Mouse (Mus musculus): Measurements from ENCODE around the gene Ccdc39.

Gene Ccdc39

DNA sequence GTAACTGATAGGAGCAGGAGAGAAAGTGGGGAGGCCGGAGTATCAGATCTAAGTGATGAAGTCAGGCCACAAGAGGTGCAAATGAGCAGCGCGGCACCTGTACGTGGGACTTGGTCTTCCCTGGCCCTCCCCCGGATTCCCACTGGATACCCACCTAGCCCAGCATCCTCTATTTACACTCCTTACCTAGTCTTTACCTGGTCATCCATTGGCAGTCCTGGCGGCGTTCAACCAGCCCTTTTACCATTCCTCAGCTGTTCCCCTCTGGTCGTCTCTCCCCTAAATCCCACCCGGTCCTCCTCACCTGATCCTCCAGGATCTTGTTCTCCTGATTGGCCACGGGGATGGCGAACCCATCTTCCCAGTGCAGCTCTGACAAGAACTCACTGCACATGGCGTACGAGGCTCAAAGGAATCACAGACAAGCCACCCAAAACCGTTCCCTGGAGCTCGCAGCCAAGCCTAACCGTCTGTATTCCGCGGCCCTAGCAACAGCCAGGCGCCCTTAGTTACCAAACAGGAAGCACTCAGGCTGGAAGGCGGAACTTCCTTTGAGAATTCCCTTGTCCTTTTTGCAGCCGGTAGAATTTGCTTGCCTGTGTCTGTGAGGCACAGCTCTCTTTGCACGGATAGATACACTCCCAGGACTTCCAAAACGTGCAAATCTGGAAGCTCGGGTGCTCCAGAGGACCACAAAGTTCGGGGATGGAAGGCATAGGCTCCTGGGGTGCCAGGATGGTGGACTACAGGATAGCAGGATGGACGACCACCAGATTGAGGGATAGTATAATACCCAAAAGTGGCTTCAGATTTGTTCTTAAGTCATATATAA lies at the start of gene Ccdc39:
TSS of gene Ccdc39 (minus strand) at position 510 of the 832 bp plus-strand sequence.
- peak; percentile 26 to 59 for DNase-seq (ENCODE audit: low spot score in 2 of 2)

GRCm38 (mm10) chr3:33893433-33893832 lies 49.3 kb upstream of the Ccdc39 start:
- DNase-seq (ENCODE audit: low spot score in 2 of 2) = no peak

- DNase-seq (ENCODE audit: low spot score in 2 of 2) = no peak
These were observed 43.3 kb upstream of the Ccdc39 start for GRCm38 (mm10) chr3:33887438-33887837.

DNA sequence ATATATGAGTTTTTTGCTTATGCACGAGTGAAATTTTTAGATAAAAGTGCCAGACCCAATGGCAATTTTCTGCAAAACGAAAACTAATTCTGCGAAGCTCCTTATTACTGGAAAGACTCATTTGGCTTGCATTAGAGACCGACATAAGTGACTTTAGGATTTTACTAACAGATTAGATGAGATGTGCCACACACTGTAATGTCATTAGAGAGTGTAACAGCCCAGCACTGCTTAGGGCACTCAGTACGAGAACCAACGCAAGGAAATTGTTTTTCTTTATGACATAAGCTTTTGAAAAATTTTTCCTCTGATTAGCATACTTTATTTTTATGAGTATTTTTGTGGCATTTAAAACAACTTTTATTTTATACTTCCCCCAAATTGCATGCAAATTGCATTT lies 39.0 kb upstream of the Ccdc39 start:
- no peak for DNase-seq (ENCODE audit: low spot score in 2 of 2)

DNA sequence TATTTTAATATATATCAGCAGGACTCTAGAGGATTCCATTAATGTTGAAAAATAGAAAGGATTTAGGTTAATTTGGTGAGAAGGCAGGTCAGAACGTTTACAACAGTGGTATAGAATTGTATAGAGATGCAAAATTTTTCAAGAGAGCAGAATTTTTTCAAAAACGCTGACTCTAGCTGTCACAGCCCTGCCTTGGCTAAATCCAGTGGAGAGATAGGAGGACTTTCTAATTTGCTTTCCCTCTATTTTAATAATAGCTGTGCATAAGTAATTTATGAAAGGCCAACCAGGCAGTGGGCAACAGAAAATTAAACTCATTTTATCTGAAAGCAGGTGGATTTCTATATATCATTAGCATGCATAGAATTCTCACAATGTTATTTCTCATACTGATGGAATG lies 38.6 kb upstream of the Ccdc39 start:
- no peak for DNase-seq (ENCODE audit: low spot score in 2 of 2)

GRCm38 (mm10) chr3:33878661-33879060 lies 34.6 kb upstream of the Ccdc39 start:
- no peak for DNase-seq (ENCODE audit: low spot score in 2 of 2)

GRCm38 (mm10) chr3:33874456-33875286 lies 30.6 kb upstream of the Ccdc39 start:
- DNase-seq (ENCODE audit: low spot score in 2 of 2) = no peak

- DNase-seq (ENCODE audit: low spot score in 2 of 2) = no peak
These were observed 29.7 kb upstream of the Ccdc39 start for GRCm38 (mm10) chr3:33873837-33874236.

GRCm38 (mm10) chr3:33873366-33873765 lies 29.3 kb upstream of the Ccdc39 start:
- no peak for DNase-seq (ENCODE audit: low spot score in 2 of 2)

GRCm38 (mm10) chr3:33864000-33864540 lies 20.0 kb upstream of the Ccdc39 start:
- no peak for DNase-seq (ENCODE audit: low spot score in 2 of 2)

GRCm38 (mm10) chr3:33858939-33859338 lies 14.8 kb upstream of the Ccdc39 start:
- no peak for DNase-seq (ENCODE audit: low spot score in 2 of 2)

DNA sequence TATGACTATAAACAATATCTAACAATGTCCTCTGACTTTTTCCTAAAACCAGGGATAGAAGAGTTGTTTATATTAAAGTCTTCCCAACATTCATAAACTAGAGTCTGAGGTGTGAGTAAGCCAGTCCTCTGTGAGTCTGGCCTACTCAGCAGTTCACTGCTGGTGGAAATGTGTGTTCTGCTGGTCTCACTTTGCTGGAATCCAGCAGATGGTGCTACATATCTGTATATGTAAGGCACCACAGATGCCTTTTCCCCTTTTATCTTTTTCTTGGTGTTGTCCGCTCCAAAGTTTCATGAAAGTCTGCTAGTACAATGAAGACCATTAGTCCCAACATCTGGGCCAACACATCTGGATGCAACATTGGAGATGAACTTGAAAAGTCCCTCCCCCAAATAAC lies 9.0 kb upstream of the Ccdc39 start:
- DNase-seq (ENCODE audit: low spot score in 2 of 2) = no peak

DNA sequence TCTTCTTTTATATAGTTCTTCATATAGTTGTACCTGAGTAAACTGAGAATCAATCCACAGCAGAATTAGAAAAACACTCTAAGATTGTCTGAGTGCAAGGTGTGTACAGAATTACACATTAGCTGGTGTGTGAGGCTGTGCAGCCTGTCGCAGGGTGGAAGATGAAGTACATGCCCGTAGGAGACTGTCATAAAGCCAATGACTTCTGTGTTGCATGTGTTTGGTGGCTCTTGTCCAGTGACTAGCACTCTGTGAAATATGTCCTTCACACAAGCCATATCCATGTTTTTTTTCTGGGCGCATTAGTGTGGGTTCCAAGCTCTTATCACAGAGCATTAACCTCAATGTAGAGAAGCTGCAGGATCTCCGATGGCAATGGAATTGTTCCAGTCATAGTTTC lies 6.7 kb upstream of the Ccdc39 start:
- DNase-seq (ENCODE audit: low spot score in 2 of 2) = no peak

GRCm38 (mm10) chr3:33846639-33847038 lies 2.5 kb upstream of the Ccdc39 start:
- DNase-seq (ENCODE audit: low spot score in 2 of 2) = no peak

GRCm38 (mm10) chr3:33838877-33839276 lies 5.2 kb downstream of the Ccdc39 start:
- no peak for DNase-seq (ENCODE audit: low spot score in 2 of 2)

- no peak for DNase-seq (ENCODE audit: low spot score in 2 of 2)
These were observed 7.5 kb downstream of the Ccdc39 start for GRCm38 (mm10) chr3:33836576-33836975.

- no peak for DNase-seq (ENCODE audit: low spot score in 2 of 2)
These were observed 11.8 kb downstream of the Ccdc39 start for GRCm38 (mm10) chr3:33832351-33832750.

- DNase-seq (ENCODE audit: low spot score in 2 of 2) = peak in 1 of 2 experiments; percentile 19
These were observed 19.8 kb downstream of the Ccdc39 start for GRCm38 (mm10) chr3:33824135-33824946.

- no peak for DNase-seq (ENCODE audit: low spot score in 2 of 2)
These were observed 37.0 kb downstream of the Ccdc39 start for GRCm38 (mm10) chr3:33807151-33807550.

GRCm38 (mm10) chr3:33800513-33800820 lies 43.6 kb downstream of the Ccdc39 start:
- DNase-seq (ENCODE audit: low spot score in 2 of 2) = no peak

DNA sequence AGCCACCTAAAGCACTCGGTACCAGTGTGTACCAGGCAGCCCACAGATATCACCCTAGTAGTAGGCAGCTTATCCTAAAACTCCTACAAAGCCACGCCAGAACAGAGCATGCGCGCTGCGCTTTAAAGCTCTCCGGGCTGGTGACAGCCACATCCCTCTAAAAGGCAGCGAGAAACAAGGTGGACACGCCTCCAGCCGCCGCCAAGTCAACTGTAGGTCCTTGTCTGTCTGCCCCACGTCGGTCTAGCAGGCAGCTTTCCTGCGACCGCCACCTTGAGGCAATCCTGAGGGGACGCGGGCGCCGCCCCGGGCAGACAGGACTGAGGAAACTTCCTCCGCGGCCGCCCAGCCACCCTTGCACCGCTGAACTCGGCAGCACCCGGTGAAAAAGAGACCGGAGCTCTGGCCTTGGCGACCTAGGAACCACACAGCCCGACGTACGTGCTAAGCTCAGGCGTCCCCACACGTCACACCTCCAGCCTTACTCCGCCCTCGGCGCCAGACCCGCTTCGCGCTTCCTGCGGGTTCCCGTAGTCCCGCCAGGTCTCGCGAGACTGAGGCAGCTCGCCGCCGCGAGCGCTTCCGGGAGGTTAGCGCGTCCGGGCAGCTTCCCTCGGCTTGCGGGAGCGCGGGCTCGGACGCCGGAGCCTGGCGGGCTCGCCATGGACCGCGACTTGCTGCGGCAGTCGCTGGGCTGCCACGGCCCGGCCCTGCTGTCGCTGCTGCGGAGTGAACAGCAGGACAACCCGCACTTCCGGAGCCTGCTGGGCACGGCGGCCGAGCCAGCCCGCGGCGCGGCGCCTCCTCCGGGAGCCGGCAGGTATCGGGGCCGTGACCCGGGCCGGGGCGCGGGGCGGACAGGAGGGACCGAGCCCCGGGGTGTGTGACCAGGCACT lies 44.2 kb downstream of the Ccdc39 start, which contains the start of gene Ttc14:
TSS of gene Ttc14 (plus strand) at position 216 of the 896 bp plus-strand sequence.
- DNase-seq (ENCODE audit: low spot score in 2 of 2) = peak; percentile 98 to 99

Data from cerebellum, postnatal 4 days (tissue).